Mouse (Mus musculus) cerebellum, adult 2 months (tissue): Measurements from ENCODE around the gene Ccdc91.

Experiments used
- CTCF ChIP-seq: fragments of 200-500 bp; IDR thresholded peaks from 2 replicates; pipeline ENCODE4 v1.5.1; 2011; ENCODE audit warnings: low read depth, mild to moderate bottlenecking, control low read depth, low read length, moderate library complexity, borderline replicate concordance; ENCODE audit not compliant: insufficient read depth
- POLR2A ChIP-seq: fragments of 200-500 bp; IDR thresholded peaks from 2 replicates; pipeline ENCODE4 v1.6.1; 2011; ENCODE audit warnings: low read length, control low read depth, borderline replicate concordance; ENCODE audit not compliant: insufficient read depth

GRCm38 (mm10) chr6:147636464-147636863 lies 160.8 kb downstream of the Ccdc91 start:
- TF ChIP-seq POLR2A, result no peak
- TF ChIP-seq CTCF, result no peak
